Mouse (Mus musculus) gastrocnemius, postnatal 25 days (tissue): ENCODE measurements around the gene Larp4b. TPM values are rescaled to one million over a fixed set of nuclear protein-coding genes. Genes with fewer than 3 reads are reported as not detected.
"Not testable (repeated sequence)": the region's sequence is repeated elsewhere in the genome, so short reads cannot be mapped to it uniquely, and the experiment has no call there.

ENCODE experiments used
- DNase-seq: peaks from one replicate; pipeline ENCODE4 v3.0.0; 2022
- long read RNA-seq, 2 experiments: library from polyadenylated mRNA; stranded (forward); transcript quantifications; one replicate each; pipeline ENCODE4 v2.0.0; 2021
- total RNA-seq, 2 experiments: library from RNA; stranded (reverse); gene quantifications; 1 replicate in 1 of 2; 2 replicates in 1 of 2; pipeline ENCODE4 v1.2.3; 2021

The Larp4b gene
- 10 to 100 TPM; 66.1 to 69.8 TPM for total RNA-seq
- long read RNA-seq, experiment 1, full-length matches to known transcripts, result 1 of 12 reads
- long read RNA-seq, experiment 1, partial matches to known transcripts, result 11 of 12 reads
- long read RNA-seq, experiment 1, other reads (novel, unspliced or antisense), result 0 of 12 reads
- long read RNA-seq, experiment 2, full-length matches to known transcripts, result 2 of 12 reads
- long read RNA-seq, experiment 2, partial matches to known transcripts, result 1 of 12 reads
- long read RNA-seq, experiment 2, other reads (novel, unspliced or antisense), result 9 of 12 reads

DNA sequence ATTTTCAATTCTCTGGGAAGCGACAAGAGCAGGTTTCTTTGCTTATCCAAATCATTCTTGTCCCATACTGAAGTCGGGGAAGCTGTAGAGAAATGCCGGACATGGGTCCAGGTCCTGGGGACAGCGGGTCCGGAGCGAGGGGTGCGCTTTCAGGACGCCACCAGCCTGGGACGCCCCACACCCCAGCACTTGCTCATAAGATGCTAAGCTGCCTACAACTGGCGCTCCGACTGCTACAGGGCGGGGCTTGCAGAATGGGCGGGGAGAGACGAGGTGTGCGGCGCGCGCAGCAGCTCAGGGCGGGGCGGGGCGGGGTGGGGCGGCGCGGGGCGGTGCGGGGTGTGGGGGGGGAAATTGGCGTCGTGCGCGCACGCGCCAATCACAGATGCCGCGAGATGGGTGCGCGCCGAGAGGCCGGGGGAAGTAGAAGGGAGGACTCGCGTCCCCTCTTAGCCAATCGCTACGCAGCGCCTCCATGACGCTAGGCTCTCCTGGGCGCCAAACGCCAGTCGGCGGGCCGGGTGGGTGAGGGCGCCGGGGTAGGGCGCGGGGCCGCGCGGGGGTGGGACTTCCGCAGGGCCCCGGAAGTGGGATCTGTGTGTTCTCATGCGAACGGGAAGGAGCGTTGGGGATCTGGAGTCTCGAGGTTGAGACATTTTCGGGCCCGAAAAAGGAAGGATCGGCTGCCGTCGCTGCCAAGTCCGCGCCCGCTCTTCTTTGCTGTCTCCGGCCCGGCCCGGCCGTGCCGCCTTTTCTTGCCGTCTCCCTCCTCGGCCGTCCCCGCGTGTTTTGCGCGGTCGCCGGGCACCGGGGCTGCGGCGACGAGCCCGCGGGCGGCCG lies at the start of gene Larp4b:
TSS of gene Larp4b (plus strand) at position 566 of the 840 bp plus-strand sequence.
- peak; percentile 99 for DNase-seq

DNA sequence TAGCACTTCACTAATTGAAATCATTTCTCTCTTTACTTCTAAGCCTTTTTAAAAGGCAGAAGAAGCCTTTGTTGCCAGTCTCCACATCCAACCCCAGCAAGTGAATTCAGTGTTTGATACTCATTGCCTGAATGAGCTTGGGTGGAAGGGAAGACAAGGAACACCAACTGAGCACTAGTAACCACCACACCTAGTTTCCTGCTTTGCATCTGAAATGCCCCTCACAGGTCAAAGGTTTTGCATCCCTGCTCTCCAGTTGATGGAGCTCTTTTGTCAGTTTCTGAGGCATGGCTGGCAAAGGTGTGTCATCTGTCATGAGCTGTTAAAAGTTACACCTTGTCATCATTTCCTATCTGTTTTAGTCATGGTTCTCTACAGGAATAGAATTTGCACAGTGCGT lies 49.0 kb upstream of the Larp4b start:
- DNase-seq, result no peak

DNA sequence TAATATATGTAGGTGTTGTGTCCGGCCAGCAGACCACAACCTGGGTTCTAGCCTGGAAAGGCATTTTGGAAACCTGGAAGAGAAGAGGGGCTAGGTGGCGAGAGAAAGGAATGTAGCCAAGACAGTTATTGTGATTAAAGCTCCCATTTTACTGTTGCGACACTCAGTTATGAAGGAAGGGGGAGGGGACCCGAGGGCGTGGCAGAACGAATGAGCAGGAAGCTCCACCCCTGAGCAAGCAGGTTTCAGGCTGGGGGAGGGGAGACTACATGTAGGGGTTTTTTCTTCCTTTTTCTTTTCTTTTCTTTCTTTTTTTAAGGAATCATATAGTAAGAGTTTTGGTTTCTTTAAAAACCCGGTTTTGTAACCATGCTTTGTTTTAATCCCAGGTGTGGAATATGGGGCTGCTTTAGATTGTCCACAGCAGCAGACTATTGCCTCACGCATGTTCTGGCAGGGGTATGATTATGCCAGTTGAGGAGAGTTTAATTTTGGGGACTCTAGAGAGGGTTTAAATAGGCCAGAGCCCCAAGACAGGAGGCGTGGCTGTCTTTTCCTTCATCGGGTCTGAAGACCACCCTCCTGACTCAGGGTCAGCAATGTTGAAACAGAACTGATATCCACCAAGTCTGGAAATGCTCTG lies 41.5 kb upstream of the Larp4b start:
- not testable (repeated sequence) for DNase-seq

DNA sequence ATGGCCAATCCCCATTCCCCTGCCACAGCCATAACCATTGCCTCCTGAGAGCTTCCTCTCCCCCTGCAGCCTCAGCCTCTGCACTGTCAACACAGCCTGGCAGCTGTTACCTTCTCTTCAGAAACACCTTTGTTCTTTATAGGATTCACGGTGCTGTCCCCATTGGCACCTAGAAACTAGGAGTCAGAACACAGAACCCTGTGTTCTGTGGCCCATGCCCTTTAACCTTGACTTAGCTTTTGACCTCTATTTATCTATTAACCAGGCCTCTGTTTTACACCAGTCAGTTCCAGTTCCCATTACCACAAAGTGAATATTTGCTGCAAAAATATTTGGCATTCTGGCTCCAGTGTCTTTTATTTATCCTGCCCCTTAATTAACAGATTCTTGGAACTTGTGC lies 36.4 kb upstream of the Larp4b start:
- DNase-seq, result no peak

DNA sequence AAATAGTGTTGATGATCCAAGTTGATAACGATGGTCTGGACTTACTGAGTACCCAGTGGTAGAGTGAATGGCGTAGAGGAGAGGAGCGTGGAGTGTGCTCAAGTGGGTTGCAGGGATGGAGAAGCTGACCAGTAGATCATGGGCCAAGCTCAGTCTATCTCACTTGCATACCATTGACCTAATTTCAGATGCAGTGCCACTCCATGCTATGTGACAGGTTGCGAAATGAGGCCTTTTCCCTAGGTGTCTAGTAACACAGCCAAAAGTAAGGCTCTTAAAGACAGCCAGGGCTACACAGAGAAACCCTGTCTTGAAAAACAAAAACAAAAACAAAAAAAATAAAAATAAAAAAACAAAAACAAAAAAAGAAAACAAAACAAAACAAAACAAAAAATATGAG lies 35.0 kb upstream of the Larp4b start:
- no peak for DNase-seq

DNA sequence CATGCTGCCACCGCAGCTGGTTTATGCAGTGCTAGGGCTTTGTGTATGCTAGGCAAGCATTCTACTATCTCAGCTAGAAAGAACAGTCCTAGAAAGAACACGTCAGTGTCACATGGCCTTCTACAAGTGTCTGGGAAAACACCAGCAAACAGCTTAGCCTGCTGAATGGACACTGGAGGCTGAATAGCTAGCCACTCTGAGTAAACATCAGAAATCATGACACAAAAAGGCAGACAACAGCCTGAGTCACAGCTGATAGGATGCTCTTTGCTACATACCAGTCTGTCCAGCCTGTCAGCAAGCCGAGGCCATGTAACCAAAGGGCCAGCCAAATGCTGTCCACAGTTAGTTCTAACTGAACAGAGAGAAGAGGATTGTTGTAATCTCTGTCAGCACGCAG lies 32.3 kb upstream of the Larp4b start:
- DNase-seq, result no peak

DNA sequence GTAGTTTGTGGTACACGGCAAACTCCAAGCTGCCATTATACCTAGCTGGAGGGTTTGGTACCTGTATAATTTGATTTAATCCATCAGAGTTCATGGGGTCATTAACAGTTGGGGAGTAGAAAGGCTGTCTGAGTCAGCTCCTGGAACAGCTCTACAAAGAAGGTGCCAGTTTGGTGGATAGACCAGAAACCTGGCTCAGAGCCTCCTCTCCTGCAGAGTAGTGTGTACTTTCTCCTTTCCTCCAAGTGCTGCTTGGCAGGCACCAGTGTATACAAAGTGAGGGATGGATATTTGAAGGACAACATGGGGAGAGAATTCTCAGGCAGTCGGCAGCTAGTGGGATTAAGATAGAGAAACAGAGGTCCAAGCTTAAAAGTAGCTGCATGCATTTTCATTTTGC lies 29.5 kb upstream of the Larp4b start:
- no peak for DNase-seq

DNA sequence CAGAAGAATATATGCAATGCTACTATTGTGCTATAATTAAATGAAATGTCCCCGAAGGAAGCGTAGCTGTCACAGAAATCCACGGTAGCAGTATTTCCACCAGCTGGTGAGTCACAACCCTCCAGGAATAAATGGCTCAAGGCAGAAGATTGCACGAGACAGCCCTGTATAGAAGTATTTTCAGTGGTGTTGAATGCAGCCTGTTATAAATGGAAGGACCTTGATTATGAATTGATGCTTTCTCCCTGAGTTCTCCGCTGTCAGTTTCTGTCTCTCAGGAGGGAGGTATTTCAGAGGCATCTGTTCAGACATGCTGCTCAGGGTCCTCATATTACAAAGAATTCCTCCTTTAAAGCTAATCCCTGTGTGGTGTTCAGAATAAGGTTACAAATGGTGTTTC lies 27.6 kb upstream of the Larp4b start:
- no peak for DNase-seq

DNA sequence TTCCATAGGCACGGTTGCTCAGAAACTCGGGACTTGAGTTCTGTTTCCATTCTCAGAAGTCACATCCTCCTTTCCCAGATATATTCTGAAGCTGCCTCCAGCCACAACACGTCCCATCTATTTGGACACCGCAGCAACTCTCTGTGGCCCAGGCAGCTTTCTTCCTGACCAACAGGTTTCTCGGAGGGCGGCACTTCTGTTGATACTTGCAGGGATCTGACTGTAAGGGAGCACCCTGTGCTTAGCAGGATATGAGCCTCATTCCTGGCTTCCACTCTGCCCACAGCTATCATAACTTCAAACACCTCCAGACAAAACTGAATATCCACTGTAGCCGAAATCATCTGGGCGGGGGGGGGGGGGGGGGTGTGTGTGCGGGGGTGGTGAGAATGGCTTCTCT lies 22.7 kb upstream of the Larp4b start:
- DNase-seq, result no peak

DNA sequence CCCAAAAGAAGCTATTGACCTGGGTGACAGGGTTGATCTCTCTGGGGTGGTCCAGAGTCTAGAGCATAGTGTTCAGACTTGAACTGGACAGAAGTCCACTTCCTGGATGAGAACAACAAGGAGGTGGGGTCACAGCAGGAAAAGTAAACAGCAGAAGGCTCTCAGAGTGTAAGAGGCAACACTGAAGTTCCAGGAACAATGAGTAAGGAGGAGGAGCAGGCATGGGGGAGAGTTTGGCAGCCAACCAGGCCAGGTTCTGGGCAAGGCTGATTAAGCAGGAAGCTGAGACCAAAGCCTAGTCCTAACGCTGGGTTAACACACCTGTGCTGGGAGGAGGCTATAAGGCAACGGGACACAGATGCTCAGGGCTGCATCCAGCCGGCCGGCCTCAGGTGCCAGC lies 19.9 kb upstream of the Larp4b start:
- DNase-seq, result no peak

DNA sequence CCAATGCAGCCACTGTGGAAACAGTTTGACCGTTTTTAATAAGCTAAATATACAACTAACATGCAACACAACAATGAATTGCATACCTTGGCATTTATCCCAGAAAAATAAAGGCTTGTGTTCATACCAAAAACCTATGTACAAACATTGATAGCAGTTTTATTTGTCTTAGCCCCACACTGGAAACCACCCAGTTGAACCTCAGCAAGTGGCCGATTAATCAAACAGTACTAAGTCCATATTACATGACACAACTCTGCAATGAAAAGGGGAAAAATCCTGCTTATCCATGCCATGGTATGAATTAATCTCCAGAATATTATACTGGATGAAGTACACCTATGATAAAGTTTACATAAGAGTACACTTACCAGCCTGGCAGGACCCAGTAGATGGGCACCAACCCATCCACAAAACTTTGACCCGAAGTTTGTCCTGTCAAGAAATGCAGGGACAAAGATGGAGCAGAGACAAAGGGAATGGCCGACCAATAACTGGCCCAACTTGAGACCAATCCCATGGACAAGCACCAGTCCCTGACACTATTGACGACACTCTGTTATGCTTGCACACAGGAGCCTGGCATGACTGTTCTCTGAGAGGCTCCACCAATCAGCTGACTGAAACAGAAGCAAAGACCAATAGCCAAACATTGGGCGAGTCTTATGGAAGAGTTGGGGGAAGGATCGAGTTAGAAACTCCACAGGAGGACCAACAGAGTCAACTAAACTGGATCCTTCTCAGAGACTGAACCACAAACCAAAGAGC lies 17.7 kb upstream of the Larp4b start:
- no peak for DNase-seq

DNA sequence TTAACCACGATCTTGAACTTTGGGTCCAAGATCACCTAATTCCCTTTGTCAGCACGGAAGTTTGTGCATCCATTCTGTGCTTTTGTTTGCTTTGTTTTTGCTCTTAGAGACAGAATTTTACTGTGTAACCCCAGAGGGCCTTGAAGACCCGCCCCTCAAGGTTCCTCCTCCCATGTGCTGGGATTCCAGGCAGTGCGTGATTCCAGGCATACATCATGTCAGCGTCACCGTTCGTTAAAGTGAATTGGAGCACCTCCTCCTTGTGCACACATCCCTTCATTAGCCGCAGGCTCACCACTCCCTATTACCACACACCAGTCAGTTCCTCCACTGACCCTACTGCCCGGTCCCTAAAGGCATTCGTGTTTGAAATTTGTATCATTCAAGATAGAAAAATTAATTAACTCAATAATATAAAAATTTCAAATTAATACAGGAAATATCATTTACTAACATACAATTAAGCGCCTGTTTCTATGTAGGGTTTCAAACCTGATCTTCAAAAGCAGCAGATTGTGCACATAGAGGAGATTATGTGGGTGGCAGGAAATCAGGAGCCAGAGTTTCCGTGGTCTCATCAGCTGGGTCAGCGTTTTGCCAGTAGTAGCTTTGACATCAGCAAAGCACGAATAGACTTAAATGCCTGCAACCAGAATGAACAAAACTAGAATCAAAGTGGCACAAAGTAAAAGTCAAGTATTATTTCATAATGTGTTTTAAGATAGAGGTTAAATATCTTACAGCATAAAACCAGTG lies 11.4 kb upstream of the Larp4b start:
- no peak for DNase-seq

DNA sequence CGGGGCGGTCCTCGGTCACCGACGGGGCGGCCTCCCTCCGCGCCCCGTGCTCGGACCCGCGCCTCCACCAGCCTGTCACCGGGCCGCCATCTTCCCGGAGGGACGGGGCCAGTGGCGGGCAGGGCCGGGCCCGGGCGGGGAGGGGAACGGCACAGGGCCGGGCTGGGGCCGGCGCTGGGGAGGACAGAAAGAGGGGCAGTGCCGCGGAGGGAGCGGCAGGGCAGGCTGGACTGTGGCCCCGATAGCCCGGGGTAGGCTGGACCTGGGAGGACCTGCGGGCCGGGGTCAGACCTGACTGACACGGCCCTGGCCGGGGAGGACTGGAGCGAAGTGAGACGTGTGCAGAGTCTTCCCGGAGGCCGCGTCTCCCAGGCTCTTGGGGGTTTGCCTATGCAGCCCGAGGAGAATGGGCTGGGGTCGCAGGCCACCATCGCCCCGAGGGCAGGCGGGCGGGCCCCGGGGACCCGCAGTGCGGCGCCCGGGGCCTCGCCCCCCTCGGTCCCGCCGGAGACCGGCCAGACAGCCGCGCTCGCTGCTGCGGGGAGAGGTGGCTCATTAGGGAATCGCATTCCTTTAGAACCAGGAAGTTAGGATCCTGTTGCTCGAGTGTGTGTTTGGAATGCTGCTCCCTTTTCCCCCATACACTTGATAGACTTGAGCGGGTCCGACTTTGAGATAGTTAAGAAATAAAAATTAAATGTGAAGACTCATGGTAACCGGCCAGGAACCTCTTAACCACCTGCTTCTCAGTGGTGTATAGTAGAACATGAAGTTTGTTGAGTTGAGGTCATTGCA lies 702 bp downstream of the Larp4b start:
- DNase-seq, result peak; percentile 43

DNA sequence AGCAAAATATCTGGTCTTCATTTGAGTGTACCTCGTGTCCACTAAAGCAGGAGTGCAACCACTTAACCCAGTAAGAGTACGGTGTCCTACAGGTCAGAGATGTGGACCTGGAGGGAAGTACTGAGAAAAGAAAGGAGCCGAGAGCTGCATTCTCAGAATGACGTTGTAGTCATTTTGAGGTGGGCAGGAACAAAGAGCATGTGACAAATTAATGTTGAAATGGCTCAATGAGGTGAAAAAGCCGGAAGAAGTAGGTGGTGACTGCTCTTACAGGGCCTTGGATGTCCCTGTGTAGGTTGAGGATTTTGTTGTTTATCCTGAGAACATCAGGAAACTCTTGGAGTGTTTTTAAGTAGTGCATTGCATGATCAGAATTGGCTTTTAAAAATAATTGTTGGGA lies 5.6 kb downstream of the Larp4b start:
- no peak for DNase-seq

DNA sequence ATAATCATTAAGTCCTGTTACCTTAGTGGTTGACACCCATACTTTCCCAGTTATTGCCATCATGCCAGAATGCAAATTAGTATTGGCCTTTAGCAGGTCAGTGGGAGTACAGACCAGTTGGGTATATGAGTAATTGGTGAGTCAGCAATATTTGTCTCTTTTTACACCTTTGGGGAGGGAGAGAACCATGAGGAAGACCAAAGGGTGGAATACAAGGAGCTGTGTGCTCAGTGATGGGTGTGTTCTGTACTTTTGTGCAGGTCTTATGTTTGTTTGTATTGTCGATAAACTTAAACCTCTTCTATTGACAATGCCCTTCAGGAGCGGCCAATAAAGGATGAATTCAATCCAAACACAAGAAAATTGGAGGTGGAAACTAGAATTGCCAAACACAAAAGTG lies 6.8 kb downstream of the Larp4b start:
- no peak for DNase-seq

DNA sequence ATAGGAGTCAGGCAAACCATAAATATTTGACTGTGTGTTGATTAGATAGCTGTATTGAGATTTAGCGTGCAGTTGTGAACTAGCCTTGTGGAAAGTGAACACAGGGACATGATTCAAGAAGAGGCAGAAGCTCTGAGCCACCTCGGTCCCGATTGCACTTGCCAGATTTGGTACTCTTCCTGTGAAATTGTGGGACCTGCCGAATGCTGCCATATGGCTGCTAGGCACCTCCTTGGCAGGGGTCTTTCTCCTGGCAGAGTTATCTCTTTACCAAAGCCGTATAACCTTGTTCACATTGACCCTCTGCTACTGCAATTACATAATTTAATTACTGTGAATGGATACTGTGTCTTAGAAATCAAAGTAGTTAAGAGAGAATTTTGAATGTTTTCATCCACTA lies 12.6 kb downstream of the Larp4b start:
- no peak for DNase-seq

DNA sequence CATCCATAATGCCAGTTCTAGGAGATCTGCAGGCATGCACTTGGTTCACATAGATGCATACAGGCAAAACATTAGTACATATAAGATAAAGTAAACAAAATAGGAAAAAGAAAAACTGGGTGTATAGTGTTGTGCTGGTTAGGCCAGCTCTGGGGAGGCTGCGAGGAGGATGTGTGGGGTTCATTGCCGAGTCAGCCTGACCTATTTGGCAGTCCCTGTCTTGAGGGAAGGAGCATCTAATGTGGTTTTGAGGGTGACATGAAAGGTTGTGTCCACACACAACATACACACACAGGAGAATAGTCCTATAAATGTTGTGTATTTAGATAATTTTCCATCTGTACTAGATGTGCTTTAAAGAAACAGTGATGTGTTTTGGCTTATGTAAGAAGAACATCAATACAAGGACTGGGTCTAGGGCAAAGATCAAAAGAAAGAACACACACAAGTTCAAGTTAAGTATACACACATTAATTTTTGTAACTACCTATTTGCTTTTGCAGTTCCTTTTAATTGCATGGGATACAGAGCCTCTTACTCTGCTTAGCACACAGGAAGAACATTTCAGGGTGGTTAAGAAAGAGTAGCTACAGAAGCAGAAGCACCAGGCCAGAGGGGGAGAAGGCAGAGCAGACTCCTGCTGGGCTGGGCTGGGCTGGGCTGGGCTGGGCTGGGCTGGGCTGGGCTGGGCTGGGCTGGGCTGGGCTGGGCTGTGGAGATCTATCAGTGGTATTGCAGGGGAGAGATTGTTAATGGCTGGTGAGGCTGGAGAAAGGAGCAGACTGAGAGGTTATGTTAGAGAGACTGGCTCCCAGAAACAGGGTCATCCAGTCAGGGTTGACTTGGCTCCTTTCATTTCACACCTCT lies 13.5 kb downstream of the Larp4b start:
- no peak for DNase-seq

DNA sequence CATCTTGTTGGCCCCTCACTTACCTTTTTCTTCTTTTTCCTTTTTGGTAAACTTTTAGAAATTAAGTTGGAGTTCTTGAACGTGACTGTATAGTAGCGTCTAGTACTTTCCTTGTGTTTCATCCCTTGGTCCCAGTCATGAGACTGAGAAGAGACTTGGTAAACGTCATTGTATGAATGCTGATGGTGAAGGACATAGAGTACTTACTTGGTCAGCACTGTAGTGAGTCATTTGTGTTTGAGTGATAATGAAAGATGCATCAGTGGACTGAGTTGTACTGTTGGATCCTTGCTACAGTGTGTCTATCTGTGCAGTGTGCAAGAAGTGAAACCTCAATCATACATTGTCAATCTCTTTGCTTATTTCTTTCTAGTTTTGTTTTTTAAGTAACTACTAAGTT lies 20.1 kb downstream of the Larp4b start:
- DNase-seq, result no peak

DNA sequence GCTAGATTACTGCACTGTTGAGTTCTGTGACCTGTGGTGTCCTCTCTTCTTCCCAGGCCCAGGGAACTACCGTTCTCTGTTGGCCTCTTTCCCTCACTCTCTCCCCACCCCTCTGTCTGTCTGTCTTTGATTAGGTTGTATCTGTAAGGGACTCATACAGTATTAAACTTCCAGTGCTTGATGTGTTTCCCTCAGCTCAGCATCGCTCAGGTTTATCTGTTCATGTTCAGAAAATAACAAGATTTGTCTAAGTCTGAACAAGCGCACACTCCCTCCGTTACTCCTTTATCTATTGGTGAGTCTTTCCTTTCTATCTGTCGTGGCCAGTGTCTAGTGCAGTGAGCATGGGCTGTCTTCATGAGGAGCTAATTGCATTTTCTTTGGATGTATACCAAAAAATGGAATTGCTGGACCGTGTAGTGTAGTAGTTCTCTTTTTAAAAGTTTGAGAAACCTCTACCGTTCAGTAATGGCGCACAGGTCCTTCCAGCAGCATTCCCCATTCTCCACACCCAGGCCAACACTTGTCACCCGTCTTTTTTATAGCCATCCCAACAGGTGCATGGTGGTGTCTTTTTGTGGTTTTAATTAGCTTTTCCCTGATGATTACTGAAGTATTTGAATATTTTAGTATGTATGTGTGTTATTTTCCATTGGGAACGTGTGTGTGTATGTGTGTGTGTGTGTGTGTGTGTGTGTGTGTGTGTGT lies 27.3 kb downstream of the Larp4b start:
- no peak for DNase-seq
